18 mouse cellular contexts compared by ENCODE assay signal in genomic region chr6:119236241-119236640, GRCm38 (mm10). TPM values are rescaled to one million over a fixed set of nuclear protein-coding genes. Genes with fewer than 3 reads are reported as not detected.
DNase-seq lines count a peak whose midpoint lies in the region; ATAC-seq and TF ChIP-seq lines count a peak whose summit lies in the region.
"Had no signal": no experiment of that assay in that cellular context is flagged by ENCODE, and none has a peak within 500 bp of the region (broad histone marks: within the 10 kb centered on the region; RNA-seq: fewer than 3 reads in every experiment).

TSS of gene Cacna2d4 (plus strand) at chr6:119236526.

- H3K27me3 ChIP-seq in forebrain, embryonic 13.5 days: no peaks in the 10 kb centered on the region
- H3K27me3 ChIP-seq in forebrain, embryonic 11.5 days (ENCODE audit: control insufficient read depth, insufficient read depth, low read length): no peaks in the 10 kb centered on the region
- H3K27me3 ChIP-seq in midbrain, embryonic 10.5 days (ENCODE audit: low read depth, poor library complexity, severe bottlenecking): no peaks in the 10 kb centered on the region
- H3K27me3 ChIP-seq in midbrain, postnatal 0 days (ENCODE audit: insufficient read depth, low read length): no peaks in the 10 kb centered on the region
- H3K27me3 ChIP-seq in midbrain, embryonic 14.5 days (ENCODE audit: control insufficient read depth, insufficient read depth, low read length): no peaks in the 10 kb centered on the region
- H3K27me3 ChIP-seq: lung, embryonic 15.5 days; Patski had no signal

- H3K4me2 ChIP-seq in forebrain, embryonic 13.5 days: no peak within 1 kb of the TSS
- H3K4me2 ChIP-seq in forebrain, embryonic 11.5 days (ENCODE audit: low read depth, low read length, severe bottlenecking): no peak within 1 kb of the TSS
- H3K4me2 ChIP-seq in midbrain, postnatal 0 days (ENCODE audit: low read depth, low read length, poor library complexity, severe bottlenecking): no peak within 1 kb of the TSS
- H3K4me2 ChIP-seq in midbrain, embryonic 14.5 days (ENCODE audit: low read length): no peak within 1 kb of the TSS
- H3K4me2 ChIP-seq: liver, embryonic 11.5 days; lung, embryonic 15.5 days had no signal

- peaks cover 23% of the 10 kb centered on the region for H3K4me1 ChIP-seq in forebrain, embryonic 13.5 days
- H3K4me1 ChIP-seq in forebrain, embryonic 11.5 days (replicated peaks; ENCODE audit: control insufficient read depth, insufficient read depth, low read length): no peaks in the 10 kb centered on the region; the same call in 1 of the 2 replicates
- H3K4me1 ChIP-seq in midbrain, embryonic 10.5 days: peaks cover 22% of the 10 kb centered on the region
- 0 out of 2 replicates have a peak, but pooled peaks cover 3% of the 10 kb centered on the region for H3K4me1 ChIP-seq in midbrain, postnatal 0 days (ENCODE audit: insufficient read depth, low read length)
- peaks cover 15% of the 10 kb centered on the region for H3K4me1 ChIP-seq in midbrain, embryonic 14.5 days (ENCODE audit: control insufficient read depth, insufficient read depth, low read length)

- peak within 1 kb of the TSS; percentile 40; the same call in 1 of the 2 replicates for H3K27ac ChIP-seq in forebrain, embryonic 13.5 days
- H3K27ac ChIP-seq in forebrain, embryonic 11.5 days (ENCODE audit: low read depth, low read length): no peak within 1 kb of the TSS
- H3K27ac ChIP-seq in midbrain, embryonic 10.5 days (replicated peaks): 0 out of 2 replicates have a peak within 1 kb of the TSS, but pooled peaks have one; percentile 4
- no peak within 1 kb of the TSS for H3K27ac ChIP-seq in midbrain, postnatal 0 days (ENCODE audit: low read depth, low read length)
- peak within 1 kb of the TSS; percentile 67 for H3K27ac ChIP-seq in midbrain, embryonic 14.5 days (replicated peaks; ENCODE audit: low read depth, low read length)
- H3K27ac ChIP-seq: lung, embryonic 15.5 days had no signal

- 44% methylated on average over 1 of the region's 1 CpGs for WGBS in forebrain, embryonic 13.5 days
- 67% methylated on average over 1 of the region's 1 CpGs for WGBS in forebrain, embryonic 11.5 days
- WGBS in midbrain, embryonic 10.5 days: 32% methylated on average over 1 of the region's 1 CpGs
- WGBS in midbrain, postnatal 0 days: 55% methylated on average over 1 of the region's 1 CpGs
- WGBS in midbrain, embryonic 14.5 days: 27% methylated on average over 1 of the region's 1 CpGs

- H3K36me3 ChIP-seq in forebrain, embryonic 13.5 days (ENCODE audit: poor library complexity, severe bottlenecking): no peaks in the 10 kb centered on the region
- no peaks in the 10 kb centered on the region for H3K36me3 ChIP-seq in forebrain, embryonic 11.5 days (ENCODE audit: control insufficient read depth, insufficient read depth, low read length)
- H3K36me3 ChIP-seq in midbrain, embryonic 10.5 days: no peaks in the 10 kb centered on the region
- no peaks in the 10 kb centered on the region for H3K36me3 ChIP-seq in midbrain, postnatal 0 days (ENCODE audit: insufficient read depth, low read length)
- H3K36me3 ChIP-seq in midbrain, embryonic 14.5 days (ENCODE audit: control insufficient read depth, insufficient read depth, low read length): no peaks in the 10 kb centered on the region
- H3K36me3 ChIP-seq: lung, embryonic 15.5 days had no signal

- H3K4me3 ChIP-seq in forebrain, embryonic 13.5 days: no peak within 1 kb of the TSS
- H3K4me3 ChIP-seq in forebrain, embryonic 11.5 days (ENCODE audit: low read depth, low read length): no peak within 1 kb of the TSS
- no peak within 1 kb of the TSS for H3K4me3 ChIP-seq in midbrain, embryonic 10.5 days
- H3K4me3 ChIP-seq in midbrain, postnatal 0 days (ENCODE audit: low read depth, low read length): no peak within 1 kb of the TSS
- no peak within 1 kb of the TSS for H3K4me3 ChIP-seq in midbrain, embryonic 14.5 days (replicated peaks; ENCODE audit: low read depth, low read length)
- H3K4me3 ChIP-seq: lung, embryonic 15.5 days had no signal

- no peak for ATAC-seq in forebrain, embryonic 13.5 days
- ATAC-seq in forebrain, embryonic 11.5 days (replicated peaks; ENCODE audit: low FRiP score): no peak
- no peak for ATAC-seq in midbrain, postnatal 0 days (ENCODE audit: low FRiP score)
- ATAC-seq in midbrain, embryonic 14.5 days (ENCODE audit: low FRiP score, low TSS enrichment): 0 out of 2 replicates have a peak, but pooled peaks have one; percentile 36
- ATAC-seq: intestine, postnatal 0 days had no signal

- H3K9ac ChIP-seq in forebrain, embryonic 13.5 days: no peak within 1 kb of the TSS
- H3K9ac ChIP-seq in forebrain, embryonic 11.5 days (ENCODE audit: low read length): no peak within 1 kb of the TSS
- no peak within 1 kb of the TSS for H3K9ac ChIP-seq in midbrain, postnatal 0 days (replicated peaks; ENCODE audit: low read length, poor library complexity, severe bottlenecking)
- H3K9ac ChIP-seq in midbrain, embryonic 14.5 days (replicated peaks; ENCODE audit: low read length): no peak within 1 kb of the TSS
- H3K9ac ChIP-seq: lung, embryonic 15.5 days had no signal

- TF ChIP-seq CTCF in midbrain, postnatal 0 days (IDR thresholded peaks at IDR 0.05): no peak

- intact Hi-C loops in left cerebral cortex, postnatal 25 days (cut with DNase I): no loop called here

- no peak for DNase-seq in forebrain, embryonic 11.5 days (ENCODE audit: low spot score)
- DNase-seq in midbrain, embryonic 10.5 days (ENCODE audit: low spot score): no peak
- DNase-seq in midbrain, postnatal 0 days (ENCODE audit: low spot score): no peak
- DNase-seq in midbrain, embryonic 14.5 days: no peak
- DNase-seq in left cerebral cortex, postnatal 25 days (ENCODE audit: low spot score in 2 of 2): no peak
- no peak for DNase-seq in cerebellum, adult 8-10 months
- DNase-seq: adrenal gland, postnatal 36 days; heart, adult 18-20 months; heart, postnatal 14 days; kidney, postnatal 10 days; layer of hippocampus, adult 9-11 months; thymus, postnatal 14 days had no signal

- H3K9me3 ChIP-seq in forebrain, embryonic 13.5 days (replicated peaks): no peaks in the 10 kb centered on the region
- H3K9me3 ChIP-seq in forebrain, embryonic 11.5 days (ENCODE audit: control insufficient read depth, low read length): no peaks in the 10 kb centered on the region
- H3K9me3 ChIP-seq in midbrain, embryonic 10.5 days (replicated peaks): no peaks in the 10 kb centered on the region
- no peaks in the 10 kb centered on the region for H3K9me3 ChIP-seq in midbrain, postnatal 0 days (ENCODE audit: low read length)
- H3K9me3 ChIP-seq in midbrain, embryonic 14.5 days (ENCODE audit: control insufficient read depth, low read length): no peaks in the 10 kb centered on the region
- H3K9me3 ChIP-seq: lung, embryonic 15.5 days had no signal

RNA-seq across cellular contexts. Expression of gene Cacna2d4, which starts in this region (rescaled TPM):
- 0.12 and 0.33 TPM in 2 replicates for polyA plus RNA-seq in forebrain, embryonic 13.5 days (2015; fragmentation: Nextera tagmentation; extraction: Ambion mirVana)
- polyA plus RNA-seq in forebrain, embryonic 11.5 days (2014; fragmentation: Nextera tagmentation; extraction: Ambion mirVana): 0.05 TPM in 1 of 2 replicates, not detected in the other
- 0.12 TPM in 1 of 2 replicates, not detected in the other for polyA plus RNA-seq in midbrain, embryonic 10.5 days (2016; fragmentation: Nextera tagmentation; extraction: Ambion mirVana)
- total RNA-seq in midbrain, postnatal 0 days (2014; rRNA removed): 0.77 and 5.1 TPM in 2 replicates
- 0.74 and 0.90 TPM in 2 replicates for polyA plus RNA-seq in midbrain, postnatal 0 days (2015; fragmentation: Nextera tagmentation; extraction: Ambion mirVana)
- polyA plus RNA-seq in midbrain, embryonic 14.5 days (2014; fragmentation: Nextera tagmentation; extraction: Ambion mirVana): 0.30 and 0.58 TPM in 2 replicates
- 1 to 10 TPM; 2.6 to 4.6 TPM for total RNA-seq in left cerebral cortex, postnatal 25 days (2021)
- total RNA-seq: adrenal gland, postnatal 36 days; heart, adult 18-20 months had no signal
- polyA plus RNA-seq: embryonic facial prominence, embryonic 11.5 days; liver, embryonic 11.5 days had no signal

Comparison
In these comparisons a context has a peak if more than half of its experiments do, and no peak if none do; other contexts are left out.
1. H3K27ac ChIP-seq: peak in forebrain, embryonic 13.5 days (single experiment) and midbrain, embryonic 10.5 days (single experiment); none in forebrain, embryonic 11.5 days (single experiment) and midbrain, postnatal 0 days (single experiment).
2. Peak in ATAC-seq and H3K27ac ChIP-seq in midbrain, embryonic 14.5 days; RNA of the gene not detected or under 1 TPM.